Mouse (Mus musculus) layer of hippocampus, adult 11-12 months (tissue): Measurements from ENCODE around the gene Slc23a3.
A peak's percentile ranks its signal among the peaks of the same experiment; 100 is the strongest.

Source experiments
- DNase-seq: peaks from one replicate; pipeline ENCODE4 v3.0.0; 2022; ENCODE audit warnings: low spot score

The Slc23a3 gene

DNA sequence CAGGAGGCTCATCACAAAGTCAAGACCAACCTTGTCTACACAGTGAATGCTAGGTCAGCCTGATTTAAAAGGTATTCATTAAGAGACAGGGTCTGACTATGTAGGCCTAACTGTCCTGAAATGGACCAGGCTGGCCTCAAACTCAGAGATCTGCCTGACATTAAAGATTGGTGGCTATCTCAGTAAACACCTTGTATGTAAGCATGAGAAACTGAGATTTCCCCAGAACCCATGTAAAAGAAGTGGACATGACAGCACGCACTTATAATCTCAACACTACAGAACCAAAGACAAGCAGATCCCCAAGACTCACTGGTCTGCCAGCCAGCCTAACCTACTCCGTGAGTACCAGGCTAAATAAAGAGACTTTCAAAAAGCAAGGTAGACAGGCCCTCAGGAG, 4.8 kb upstream of the Slc23a3 start:
- DNase-seq: no peak

DNA sequence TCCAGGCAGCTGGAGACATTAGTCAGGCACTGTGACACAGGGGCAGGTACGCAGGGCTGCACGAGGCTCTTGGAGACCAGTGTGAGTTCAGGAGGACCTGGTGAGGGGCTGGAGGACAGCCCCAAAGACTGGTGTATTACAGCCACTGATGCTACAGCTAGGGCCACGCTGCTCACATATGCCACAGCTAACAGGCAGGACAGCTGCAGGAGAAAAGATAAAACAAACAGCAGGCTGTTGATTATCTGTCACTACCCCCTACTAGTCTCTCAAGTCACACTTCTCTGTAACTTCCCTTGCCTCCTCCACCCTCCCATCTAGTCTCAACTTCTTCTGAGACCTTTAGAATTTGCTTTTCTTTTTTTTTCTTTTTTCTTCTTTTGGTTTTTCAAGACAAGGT, 3.0 kb upstream of the Slc23a3 start:
- no peak for DNase-seq

DNA sequence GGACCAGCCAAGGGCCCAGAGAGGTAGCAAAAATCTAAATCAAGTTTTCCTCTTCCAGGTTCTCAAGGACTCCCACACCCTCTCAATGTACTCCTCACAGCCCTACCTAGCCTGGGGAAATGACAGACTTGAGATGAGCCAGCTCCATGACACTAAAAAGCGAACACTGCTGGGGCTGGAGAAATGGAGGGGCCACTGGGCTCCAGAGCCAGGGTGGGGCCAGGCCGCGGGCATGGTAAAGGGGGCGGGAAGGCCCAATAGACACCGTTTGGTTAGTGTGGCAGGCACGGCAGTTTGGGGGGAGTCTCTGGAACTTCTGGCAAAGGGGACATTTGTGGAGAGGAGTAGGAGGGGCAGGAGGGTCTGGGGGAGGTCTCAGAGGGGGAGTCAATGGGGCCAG, 2.6 kb upstream of the Slc23a3 start:
- no peak for DNase-seq

DNA sequence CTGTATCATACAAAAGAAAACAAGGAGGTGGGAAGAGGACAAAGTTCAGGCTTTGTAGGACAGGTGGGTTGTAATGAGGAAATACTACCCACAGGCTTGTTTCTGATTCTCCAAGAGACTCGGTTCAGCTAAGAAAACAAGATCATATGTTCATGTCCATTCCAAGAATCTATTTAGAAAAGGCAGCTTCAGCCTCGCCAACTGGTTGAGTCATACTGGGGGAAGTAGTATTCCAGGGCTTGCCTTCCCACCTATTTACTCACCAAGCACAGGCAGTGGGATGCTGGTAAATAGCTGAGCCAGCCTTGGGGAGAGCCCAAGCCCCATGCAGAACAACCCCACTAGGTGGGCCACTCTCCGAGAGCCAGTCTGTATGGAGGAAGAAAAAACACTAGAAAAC, 5.0 kb downstream of the Slc23a3 start:
- DNase-seq: no peak

DNA sequence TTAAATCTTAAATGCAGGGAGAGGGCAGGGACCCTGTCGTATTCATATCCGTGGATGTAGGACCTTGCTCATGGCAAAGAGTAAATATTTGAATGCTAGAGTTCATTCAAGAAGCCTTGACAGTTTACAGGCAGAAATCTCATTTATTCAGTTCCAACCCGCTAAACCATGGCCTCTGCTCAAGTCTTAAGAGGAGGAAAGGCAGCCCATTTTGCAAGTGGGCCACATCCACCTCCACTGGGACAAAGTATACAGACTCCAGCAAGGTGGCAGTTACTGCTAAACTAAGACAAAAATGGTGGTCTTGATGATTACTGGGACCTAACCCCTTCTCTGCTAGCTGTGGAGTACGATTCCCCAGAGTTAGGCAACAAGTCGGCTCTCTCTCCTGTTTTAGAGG, 8.3 kb downstream of the Slc23a3 start:
- DNase-seq: no peak

DNA sequence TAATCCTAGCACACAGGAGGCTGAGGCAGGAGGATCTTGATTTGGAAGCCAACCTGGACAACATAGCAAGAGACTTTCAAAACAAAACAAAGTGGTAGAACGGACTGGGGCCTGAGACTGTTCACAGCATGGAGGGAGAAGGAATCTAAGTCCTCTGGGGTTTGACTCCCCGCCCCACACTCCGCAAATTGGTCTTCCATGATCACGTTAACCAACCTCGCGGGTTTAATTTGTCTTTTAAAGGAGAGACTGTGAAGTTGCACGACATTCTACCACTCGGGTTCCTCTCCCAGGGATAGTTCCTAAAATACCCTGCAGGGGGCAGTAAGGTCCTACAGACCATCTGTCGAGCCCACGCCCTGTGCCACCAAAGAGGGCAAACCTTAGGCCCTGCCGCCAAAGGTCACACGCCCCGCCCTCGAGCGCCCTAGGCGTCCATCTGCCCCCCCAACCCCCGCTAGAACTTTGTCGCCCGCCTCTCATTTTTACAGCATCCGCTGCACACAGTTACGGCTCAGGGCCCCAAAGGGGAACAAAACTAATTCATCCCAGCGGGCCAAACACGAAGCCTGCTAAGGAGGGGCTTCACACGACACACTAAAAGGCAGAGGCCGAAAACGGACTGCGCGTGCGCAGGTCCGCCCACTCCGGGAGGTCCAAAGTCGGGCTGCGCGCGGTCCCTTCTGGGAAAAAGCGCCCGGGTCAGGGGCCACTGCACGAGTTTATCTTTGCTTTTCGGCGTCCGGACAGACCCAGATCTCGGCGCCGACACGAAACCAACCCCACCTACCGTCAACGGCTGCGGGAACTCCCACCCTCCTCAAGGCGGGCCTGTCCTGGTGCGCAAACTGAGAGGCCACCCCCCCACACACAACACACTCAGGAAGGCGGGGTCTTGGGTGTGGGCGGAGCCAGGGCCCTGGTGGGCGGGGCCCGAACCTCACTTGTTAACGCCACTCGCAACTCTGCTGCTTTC, 9.1 kb downstream of the Slc23a3 start, which contains the start of gene Nhej1:
Gene Nhej1, minus strand, starts transcription at position 855 of the 976 bp plus-strand sequence.
- peak; percentile 93 for DNase-seq

DNA sequence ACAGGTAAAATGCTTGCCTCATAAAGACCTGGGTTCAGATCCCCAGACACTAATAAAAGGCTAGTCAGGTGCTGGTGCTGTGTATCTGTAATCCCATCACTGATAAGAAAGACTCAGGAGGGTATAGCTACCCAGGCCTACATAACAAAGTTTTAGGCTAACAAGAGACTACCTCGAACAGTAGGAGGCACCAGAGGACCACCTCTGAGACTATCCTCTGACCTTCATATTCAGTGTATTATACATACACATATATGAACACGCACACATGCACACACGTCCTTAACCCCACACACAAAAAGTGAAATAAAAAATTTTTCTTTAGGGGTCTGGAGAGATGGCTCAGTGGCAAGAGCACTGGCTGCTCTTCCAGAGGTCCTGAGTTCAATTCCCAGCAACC, 11.5 kb downstream of the Slc23a3 start:
- no peak for DNase-seq
